8 mouse cellular contexts compared by ENCODE assay signal in the genomic region with DNA sequence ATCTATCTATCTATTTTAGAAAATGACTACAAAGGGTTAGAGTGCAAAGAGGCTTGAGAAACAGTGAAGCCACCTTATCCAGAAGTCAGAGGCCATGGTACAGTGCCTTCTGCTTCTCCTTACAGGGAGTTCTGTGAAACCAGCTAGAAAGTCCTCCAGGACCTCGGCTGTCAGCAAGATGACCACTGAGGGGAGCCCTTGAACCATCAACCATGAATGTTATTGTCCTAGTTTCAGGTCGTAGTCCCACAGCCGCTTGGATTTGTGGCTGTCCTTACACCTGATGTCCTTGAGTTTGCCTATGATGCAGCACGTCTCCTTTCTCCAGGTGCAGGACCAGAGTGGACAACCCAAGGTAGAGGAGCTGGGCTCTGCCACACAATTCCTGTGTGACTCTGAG.
DNase-seq lines count a peak whose midpoint lies in the region; ATAC-seq and TF ChIP-seq lines count a peak whose summit lies in the region.

No protein-coding gene starts in this region.

- ATAC-seq in limb, embryonic 11.5 days (ENCODE audit: insufficient number of reproducible peaks, low FRiP score, low TSS enrichment, low read depth), result no peak

- TF ChIP-seq POLR2A in cerebellum, adult 2 months (IDR thresholded peaks at IDR 0.05; ENCODE audit: borderline replicate concordance, insufficient read depth, low read length), result no peak

- H3K4me2 ChIP-seq in limb, embryonic 11.5 days (ENCODE audit: low read depth, severe bottlenecking), result no peak overlapping the region

- TF ChIP-seq CTCF in cerebellum, adult 2 months (IDR thresholded peaks at IDR 0.05; ENCODE audit: borderline replicate concordance, insufficient read depth, low read depth, low read length), result peak; percentile 79

- H3K4me3 ChIP-seq in limb, embryonic 11.5 days (ENCODE audit: low read depth, low read length), result no peak overlapping the region
- H3K4me3 ChIP-seq in limb, embryonic 10.5 days, result no peak overlapping the region
- H3K4me3 ChIP-seq in cerebellum, adult 2 months (replicated peaks; ENCODE audit: insufficient read depth, low read depth, low read length), result no peak overlapping the region

- no peaks in the 10 kb centered on the region for H3K27me3 ChIP-seq in limb, embryonic 11.5 days (ENCODE audit: control insufficient read depth, insufficient read depth, low read length)
- H3K27me3 ChIP-seq in limb, embryonic 10.5 days (ENCODE audit: low read depth, poor library complexity, severe bottlenecking), result no peaks in the 10 kb centered on the region
- no peaks in the 10 kb centered on the region for H3K27me3 ChIP-seq in cerebellum, adult 2 months (ENCODE audit: control insufficient read depth, insufficient read depth, low read length)

- WGBS in limb, embryonic 11.5 days, result 27% methylated on average over 4 of the region's 4 CpGs
- WGBS in limb, embryonic 10.5 days, result 34% methylated on average over 4 of the region's 4 CpGs
- 3% methylated on average over 4 of the region's 4 CpGs for WGBS in cerebellum, adult 2 months

- H3K4me1 ChIP-seq in limb, embryonic 11.5 days (ENCODE audit: control insufficient read depth, insufficient read depth, low read length), result no peaks in the 10 kb centered on the region
- H3K4me1 ChIP-seq in limb, embryonic 10.5 days, result no peaks in the 10 kb centered on the region
- peaks cover 5% of the 10 kb centered on the region for H3K4me1 ChIP-seq in cerebellum, adult 2 months (ENCODE audit: control insufficient read depth, insufficient read depth, low read length)

- H3K9me3 ChIP-seq in limb, embryonic 11.5 days (ENCODE audit: control insufficient read depth, low read length), result no peaks in the 10 kb centered on the region
- H3K9me3 ChIP-seq in limb, embryonic 10.5 days (replicated peaks), result peaks cover 3% of the 10 kb centered on the region; the same call in 1 of the 2 replicates

- H3K27ac ChIP-seq in limb, embryonic 11.5 days (replicated peaks; ENCODE audit: low read depth, low read length), result no peak overlapping the region
- H3K27ac ChIP-seq in limb, embryonic 10.5 days, result no peak overlapping the region
- H3K27ac ChIP-seq in cerebellum, adult 2 months (ENCODE audit: insufficient read depth, low read length), result no peak overlapping the region

- peak; percentile 11 for DNase-seq in adrenal gland, postnatal 14 days
- no peak for DNase-seq in adrenal gland, adult 18-20 months (ENCODE audit: low spot score in 2 of 2)
- DNase-seq in limb, embryonic 11.5 days (ENCODE audit: low spot score), result peak; percentile 54
- DNase-seq in limb, embryonic 10.5 days (ENCODE audit: low spot score), result no peak
- DNase-seq in cerebellum, adult 2 months, result peak; percentile 57 to 60
- peak; percentile 51 for DNase-seq in left cerebral cortex, postnatal 4 days
- no peak for DNase-seq in B cell, adult 2 months
- DNase-seq in spleen, postnatal 36 days (ENCODE audit: low spot score in 2 of 2), result no peak

- H3K9ac ChIP-seq in limb, embryonic 11.5 days (ENCODE audit: low read length), result no peak overlapping the region

- intact Hi-C loops in left cerebral cortex, postnatal 4 days (cut with DNase I), result no loop called here

- no peaks in the 10 kb centered on the region for H3K36me3 ChIP-seq in limb, embryonic 11.5 days (ENCODE audit: control insufficient read depth, insufficient read depth, low read length)
- no peaks in the 10 kb centered on the region for H3K36me3 ChIP-seq in limb, embryonic 10.5 days

Comparison
In these comparisons a context has a peak if more than half of its experiments do, and no peak if none do; other contexts are left out.
1. DNase-seq: peak in adrenal gland, postnatal 14 days (single experiment), limb, embryonic 11.5 days (single experiment), cerebellum, adult 2 months (2 of 2) and left cerebral cortex, postnatal 4 days (single experiment); none in adrenal gland, adult 18-20 months (0 of 2), limb, embryonic 10.5 days (single experiment), B cell, adult 2 months (0 of 2) and spleen, postnatal 36 days (0 of 2).